Mouse (Mus musculus): ENCODE measurements around the gene Olfr1410. TPM values are rescaled to one million over a fixed set of nuclear protein-coding genes. Genes with fewer than 3 reads are reported as not detected.

Olfr1410 gene
- total and polyA plus RNA-seq, 3 experiments = not detected

GRCm38 (mm10) chr1:92636015-92636414, 30.4 kb downstream of the Olfr1410 start:
- H3K27ac ChIP-seq = no peak overlapping the region
- no peak overlapping the region for H3K9ac ChIP-seq (ENCODE audit: low read depth, low read length)
- 79% methylated on average over 8 of the region's 8 CpGs for WGBS
- TF ChIP-seq CTCF (IDR thresholded peaks at IDR 0.05) (no peak), EP300 (IDR thresholded peaks at IDR 0.05; ENCODE audit: insufficient read depth, low read depth, low read length) (no peak)
- H3K27me3 ChIP-seq (ENCODE audit: control insufficient read depth, insufficient read depth, low read length) = no peaks in the 10 kb centered on the region
- DNase-seq = peak in 1 of 2 experiments; percentile 11
- intact Hi-C loops (cut with DNase I) = no loop called here
- peaks cover 4% of the 10 kb centered on the region for H3K4me1 ChIP-seq (ENCODE audit: control insufficient read depth, insufficient read depth, low read length)
- H3K79me2 ChIP-seq (replicated peaks; ENCODE audit: control insufficient read depth, insufficient read depth, low read length) = no peaks in the 10 kb centered on the region
- H3K4me3 ChIP-seq = no peak overlapping the region
- H3K36me3 ChIP-seq (ENCODE audit: control insufficient read depth, insufficient read depth, low read length) = no peaks in the 10 kb centered on the region

GRCm38 (mm10) chr1:92636676-92637075, 31.1 kb downstream of the Olfr1410 start:
- Histone ChIP-seq H3K27me3 (ENCODE audit: control insufficient read depth, insufficient read depth, low read length) (no peaks in the 10 kb centered on the region), H3K4me1 (ENCODE audit: control insufficient read depth, insufficient read depth, low read length) (peaks cover 5% of the 10 kb centered on the region), H3K9ac (ENCODE audit: low read depth, low read length) (no peak overlapping the region), H3K4me3 (no peak overlapping the region), H3K27ac (no peak overlapping the region), H3K36me3 (ENCODE audit: control insufficient read depth, insufficient read depth, low read length) (no peaks in the 10 kb centered on the region), H3K79me2 (replicated peaks; ENCODE audit: control insufficient read depth, insufficient read depth, low read length) (no peaks in the 10 kb centered on the region)
- DNase-seq = peak in 1 of 2 experiments; percentile 15
- intact Hi-C loops (cut with DNase I) = no loop called here
- 90% methylated on average over 11 of the region's 11 CpGs for WGBS
- TF ChIP-seq CTCF (IDR thresholded peaks at IDR 0.05) (no peak), POLR2A (IDR thresholded peaks at IDR 0.05; ENCODE audit: insufficient read depth, low read depth, low read length) (no peak), EP300 (IDR thresholded peaks at IDR 0.05; ENCODE audit: insufficient read depth, low read depth, low read length) (no peak)

DNA sequence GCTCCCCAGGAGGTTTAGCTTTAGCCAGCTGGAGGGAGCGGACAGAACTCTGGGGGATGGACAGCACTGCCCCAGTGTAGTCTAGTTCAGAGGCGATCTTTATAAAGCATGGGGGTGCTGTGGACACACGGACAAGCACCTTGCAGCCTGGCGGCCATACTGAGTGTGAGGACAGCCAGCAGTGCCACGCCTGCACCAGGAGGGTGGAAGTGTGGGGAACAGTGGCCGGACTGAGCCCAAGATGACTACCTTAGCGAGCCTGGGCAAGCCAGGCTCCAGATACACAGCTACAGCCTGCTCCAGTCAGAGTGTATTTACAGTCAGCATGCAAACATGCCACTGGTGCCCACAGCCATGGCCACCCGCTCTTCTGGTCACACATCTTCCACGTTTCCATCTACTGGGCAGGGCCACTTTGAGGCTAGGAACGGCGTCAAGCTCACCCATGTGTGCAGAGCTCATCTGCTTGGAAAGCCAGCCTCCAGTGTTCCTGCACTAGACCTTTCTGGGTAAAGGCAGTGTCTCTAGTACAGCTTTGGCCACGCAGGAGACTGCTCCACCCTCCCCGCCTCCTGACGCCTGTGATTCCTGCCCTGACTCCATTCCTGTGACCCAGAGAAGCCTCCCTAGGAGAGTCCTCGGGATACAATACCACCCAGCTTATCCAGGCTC, 32.1 kb downstream of the Olfr1410 start:
- no peak overlapping the region for H3K9ac ChIP-seq (ENCODE audit: low read depth, low read length)
- no peaks in the 10 kb centered on the region for H3K27me3 ChIP-seq (ENCODE audit: control insufficient read depth, insufficient read depth, low read length)
- peak in 1 of 2 experiments; percentile 10 for DNase-seq
- intact Hi-C loops (cut with DNase I) = loop anchor here (2.0 kb wide), 1 partner anchor 165 kb away; the partner anchor contains the start of gene Ndufa10
- H3K27ac ChIP-seq = no peak overlapping the region
- peaks cover 8% of the 10 kb centered on the region for H3K4me1 ChIP-seq (ENCODE audit: control insufficient read depth, insufficient read depth, low read length)
- no peaks in the 10 kb centered on the region for H3K79me2 ChIP-seq (replicated peaks; ENCODE audit: control insufficient read depth, insufficient read depth, low read length)
- WGBS = 89% methylated on average over 15 of the region's 15 CpGs
- H3K4me3 ChIP-seq = no peak overlapping the region
- no peaks in the 10 kb centered on the region for H3K36me3 ChIP-seq (ENCODE audit: control insufficient read depth, insufficient read depth, low read length)
- no peak for TF ChIP-seq EP300 (IDR thresholded peaks at IDR 0.05; ENCODE audit: insufficient read depth, low read depth, low read length)
- TF ChIP-seq POLR2A (IDR thresholded peaks at IDR 0.05; ENCODE audit: insufficient read depth, low read depth, low read length) = no peak
- TF ChIP-seq CTCF (IDR thresholded peaks at IDR 0.05) = no peak

DNA sequence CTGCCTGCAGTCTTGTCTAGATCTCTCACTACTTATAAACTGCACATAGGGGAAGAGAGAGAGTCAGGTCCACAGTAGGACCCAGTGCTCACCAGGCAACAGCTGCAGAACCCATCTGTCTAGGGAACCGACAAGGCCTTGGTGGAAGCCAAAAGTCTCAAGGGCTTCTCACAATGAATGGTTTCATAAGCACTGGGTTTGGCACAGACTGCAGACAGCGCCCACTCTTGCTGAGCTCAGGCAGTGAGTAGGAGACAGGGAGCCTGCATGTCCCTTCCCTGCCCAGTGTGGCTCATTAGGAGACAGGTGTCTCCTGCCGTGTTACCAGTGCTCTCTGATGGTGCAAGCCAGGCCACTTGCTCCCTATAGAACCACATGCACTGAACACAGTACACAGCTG, 32.6 kb downstream of the Olfr1410 start:
- TF ChIP-seq CTCF (IDR thresholded peaks at IDR 0.05) (no peak), EP300 (IDR thresholded peaks at IDR 0.05; ENCODE audit: insufficient read depth, low read depth, low read length) (no peak), POLR2A (IDR thresholded peaks at IDR 0.05; ENCODE audit: insufficient read depth, low read depth, low read length) (no peak)
- intact Hi-C loops (cut with DNase I) = loop anchor here (2.0 kb wide), 1 partner anchor 165 kb away; the partner anchor contains the start of gene Ndufa10
- Histone ChIP-seq H3K4me3 (no peak overlapping the region), H3K4me1 (ENCODE audit: control insufficient read depth, insufficient read depth, low read length) (peaks cover 8% of the 10 kb centered on the region), H3K36me3 (ENCODE audit: control insufficient read depth, insufficient read depth, low read length) (no peaks in the 10 kb centered on the region), H3K27ac (no peak overlapping the region), H3K9ac (ENCODE audit: low read depth, low read length) (no peak overlapping the region), H3K79me2 (replicated peaks; ENCODE audit: control insufficient read depth, insufficient read depth, low read length) (no peaks in the 10 kb centered on the region), H3K27me3 (ENCODE audit: control insufficient read depth, insufficient read depth, low read length) (no peaks in the 10 kb centered on the region)
- 71% methylated on average over 3 of the region's 3 CpGs for WGBS
- DNase-seq = peak in 1 of 2 experiments; percentile 13

DNA sequence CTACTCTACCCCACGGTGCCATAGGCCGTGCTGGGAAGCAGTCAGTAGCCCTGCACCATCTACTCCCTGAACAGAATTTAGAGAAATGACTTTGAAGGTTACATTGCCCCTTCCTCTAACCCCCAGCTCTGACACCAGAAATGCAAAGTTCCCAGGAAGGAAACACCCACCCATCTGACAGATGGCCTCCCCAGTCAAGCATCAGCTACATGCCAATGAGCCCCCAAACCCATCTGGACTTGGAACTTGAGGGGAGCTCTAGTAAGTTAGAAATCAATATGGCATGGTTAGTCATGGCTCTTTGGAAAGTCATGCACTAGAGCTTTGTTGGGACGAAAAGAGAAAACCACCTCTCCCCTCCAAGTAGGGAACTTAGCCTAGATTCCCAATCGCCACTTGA, 33.2 kb downstream of the Olfr1410 start:
- peaks cover 8% of the 10 kb centered on the region for H3K4me1 ChIP-seq (ENCODE audit: control insufficient read depth, insufficient read depth, low read length)
- H3K36me3 ChIP-seq (ENCODE audit: control insufficient read depth, insufficient read depth, low read length) = no peaks in the 10 kb centered on the region
- no peak overlapping the region for H3K4me3 ChIP-seq
- TF ChIP-seq CTCF (IDR thresholded peaks at IDR 0.05) (no peak), POLR2A (IDR thresholded peaks at IDR 0.05; ENCODE audit: insufficient read depth, low read depth, low read length) (no peak), EP300 (IDR thresholded peaks at IDR 0.05; ENCODE audit: insufficient read depth, low read depth, low read length) (no peak)
- no peak overlapping the region for H3K27ac ChIP-seq
- no peaks in the 10 kb centered on the region for H3K27me3 ChIP-seq (ENCODE audit: control insufficient read depth, insufficient read depth, low read length)
- intact Hi-C loops (cut with DNase I) = loop anchor here (2.0 kb wide), 1 partner anchor 166 kb away; the partner anchor contains the start of gene Ndufa10
- H3K79me2 ChIP-seq (replicated peaks; ENCODE audit: control insufficient read depth, insufficient read depth, low read length) = no peaks in the 10 kb centered on the region
- no peak overlapping the region for H3K9ac ChIP-seq (ENCODE audit: low read depth, low read length)
- WGBS = 92% methylated on average over 4 of the region's 4 CpGs
- no peak for DNase-seq

GRCm38 (mm10) chr1:92640393-92640792, 34.8 kb downstream of the Olfr1410 start:
- TF ChIP-seq POLR2A (IDR thresholded peaks at IDR 0.05; ENCODE audit: insufficient read depth, low read depth, low read length) (no peak), EP300 (IDR thresholded peaks at IDR 0.05; ENCODE audit: insufficient read depth, low read depth, low read length) (no peak), CTCF (IDR thresholded peaks at IDR 0.05) (no peak)
- Histone ChIP-seq H3K9ac (ENCODE audit: low read depth, low read length) (no peak overlapping the region), H3K79me2 (replicated peaks; ENCODE audit: control insufficient read depth, insufficient read depth, low read length) (no peaks in the 10 kb centered on the region), H3K27me3 (ENCODE audit: control insufficient read depth, insufficient read depth, low read length) (no peaks in the 10 kb centered on the region), H3K27ac (no peak overlapping the region), H3K4me1 (ENCODE audit: control insufficient read depth, insufficient read depth, low read length) (peaks cover 8% of the 10 kb centered on the region), H3K36me3 (ENCODE audit: control insufficient read depth, insufficient read depth, low read length) (no peaks in the 10 kb centered on the region), H3K4me3 (no peak overlapping the region)
- 64% methylated on average over 6 of the region's 6 CpGs for WGBS
- intact Hi-C loops (cut with DNase I) = no loop called here
- DNase-seq = peak in 1 of 2 experiments; percentile 13

Data from heart, adult 2 months (tissue).